Mouse (Mus musculus): ENCODE results near the gene Derl2.

DNA sequence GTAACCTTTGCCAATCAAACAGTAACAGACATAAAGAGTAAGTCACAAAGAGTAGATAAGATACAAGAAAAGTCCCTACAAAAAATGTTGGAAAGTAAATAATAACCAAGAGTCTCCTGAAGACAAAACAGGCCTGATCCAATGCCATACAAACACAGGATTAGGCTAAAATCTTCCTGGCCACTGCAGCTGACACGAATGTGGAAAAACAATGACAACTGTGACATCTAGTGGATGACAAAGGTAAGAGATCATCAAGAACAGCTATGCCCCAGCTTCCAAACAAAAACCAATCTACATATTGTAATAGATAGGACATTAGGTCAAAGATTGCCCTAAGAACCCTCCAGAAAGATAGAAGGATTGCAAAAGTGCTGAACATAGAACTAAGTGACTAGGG lies 32.9 kb upstream of the Derl2 start:
- TF ChIP-seq FOSL1 (IDR thresholded peaks at IDR 0.05; ENCODE audit: insufficient read depth, low read length, poor library complexity, severe bottlenecking) (no peak), USF1 (IDR thresholded peaks at IDR 0.05; ENCODE audit: low read depth) (no peak), CTCF (IDR thresholded peaks at IDR 0.05; ENCODE audit: control insufficient read depth, insufficient read depth, insufficient read length) (no peak), MAX (IDR thresholded peaks at IDR 0.05) (no peak)
